Comparison of ENCODE assay signal across 11 mouse cellular contexts in the genomic region with DNA sequence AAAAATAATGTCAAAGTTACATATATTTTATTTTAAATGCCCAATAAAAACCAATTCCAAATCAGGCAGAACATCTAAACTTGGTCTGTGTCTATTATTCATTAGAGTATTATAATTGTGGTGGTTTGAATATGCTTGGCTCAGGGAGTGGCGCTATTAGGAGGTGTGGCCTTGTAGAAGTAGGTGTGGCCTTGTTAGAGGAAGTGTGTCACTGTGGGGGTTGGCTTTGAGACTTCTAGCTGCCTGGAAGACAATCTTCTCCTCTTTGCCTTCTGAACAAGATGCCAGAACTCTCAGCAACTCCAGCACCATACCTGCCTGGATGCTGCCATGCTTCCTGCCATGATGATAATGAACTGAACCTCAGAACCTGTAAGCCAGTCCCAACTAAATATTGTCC.
"Had no signal": no experiment of that assay in that cellular context is flagged by ENCODE, and none has a peak within 500 bp of the region (broad histone marks: within the 10 kb centered on the region; RNA-seq: fewer than 3 reads in every experiment).

No protein-coding gene starts in this region.

- DNase-seq: gastrocnemius, postnatal 25 days; heart, adult 18-20 months; heart, postnatal 10 days; heart, postnatal 4 days; kidney, adult 18-20 months; kidney, adult 8-10 months; kidney, postnatal 10 days; kidney, postnatal 25 days; kidney, postnatal 4 days; liver; liver, embryonic 13.5 days had no signal
